Mouse (Mus musculus) brown adipose tissue, adult 24 weeks (tissue): ENCODE measurements around the gene Gm29582. TPM values are rescaled to one million over a fixed set of nuclear protein-coding genes. Genes with fewer than 3 reads are reported as not detected.
"Not testable (repeated sequence)": the region's sequence is repeated elsewhere in the genome, so short reads cannot be mapped to it uniquely, and the experiment has no call there.

ENCODE experiments used
- H3K27ac ChIP-seq: fragments of 200-500 bp; replicated peaks from 2 replicates; pipeline ENCODE4 v1.5.1; 2012; ENCODE audit warnings: low read depth, mild to moderate bottlenecking, low read length
- H3K4me1 ChIP-seq: fragments of 200-500 bp; 2 replicates; pipeline ENCODE4 v1.6.1; 2012; ENCODE audit warnings: low read length, mixed read lengths; ENCODE audit not compliant: control insufficient read depth, insufficient read depth, insufficient read length
- H3K4me3 ChIP-seq: fragments of 200-500 bp; 2 replicates; pipeline ENCODE4 v1.5.1; 2012; ENCODE audit warnings: low read depth, mild to moderate bottlenecking, low read length, moderate library complexity; ENCODE audit not compliant: insufficient read depth
- polyA plus RNA-seq: library from polyadenylated mRNA; stranded (reverse); fragments of >200 nt; gene quantifications from 2 replicates; pipeline ENCODE4 v1.2.4, GENCODE M21; 2012; ENCODE audit not compliant: missing spikeins, insufficient read depth, insufficient read length

The Gm29582 gene
- not detected in 2 replicates for polyA plus RNA-seq

- not testable (repeated sequence) for H3K4me1 ChIP-seq, H3K4me3 ChIP-seq, H3K27ac ChIP-seq
Observed at GRCm38 (mm10) chrY:30738461-30738860, at the start of gene Gm29582. Gene Gm29582, minus strand, starts transcription at chrY:30738561.
